Comparison of ENCODE assay signal across 8 mouse cellular contexts in the genomic region with DNA sequence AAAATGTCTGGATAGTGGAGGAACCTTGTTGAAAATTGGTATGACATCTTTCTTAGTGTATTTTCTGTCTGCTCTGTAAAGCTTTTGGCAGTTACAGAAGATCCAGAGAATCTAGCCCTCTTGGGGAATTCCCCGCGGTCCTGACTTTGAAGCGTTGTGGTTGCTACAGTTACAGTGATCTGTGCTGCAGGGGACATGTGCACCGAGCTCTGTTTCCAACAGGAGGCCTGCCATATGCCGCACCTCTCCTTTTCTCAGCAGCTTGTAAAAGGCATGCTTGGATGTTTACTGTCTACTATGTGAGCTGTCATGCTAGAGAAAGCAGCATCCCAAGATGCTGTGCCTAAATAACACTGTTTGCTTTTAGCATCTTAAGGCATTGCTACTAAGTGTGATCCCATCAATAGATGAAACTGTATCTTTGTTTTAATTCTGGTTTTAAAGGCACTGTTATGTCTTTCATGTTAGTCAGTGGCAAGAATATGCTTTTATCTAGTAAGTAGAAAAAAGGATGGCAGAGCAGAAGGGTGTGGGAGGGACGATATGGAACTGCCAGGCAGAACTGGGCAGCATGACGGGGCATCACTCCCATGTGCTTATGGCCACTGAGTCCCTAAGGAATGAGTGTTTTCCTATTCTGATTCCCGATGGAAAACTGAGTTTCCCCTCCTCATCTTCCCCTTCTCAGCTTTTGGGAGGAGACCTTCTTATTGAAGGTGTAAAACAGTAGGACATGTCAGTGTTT. TPM values are rescaled to one million over a fixed set of nuclear protein-coding genes. Genes with fewer than 3 reads are reported as not detected.
DNase-seq lines count a peak whose midpoint lies in the region; ATAC-seq and TF ChIP-seq lines count a peak whose summit lies in the region.

No protein-coding gene starts in this region.

- no peak for DNase-seq in kidney, adult 9 months
- DNase-seq in brain, embryonic 14.5 days (ENCODE audit: low read depth), result peak; percentile 93
- DNase-seq in frontal cortex, postnatal 36 days (ENCODE audit: low spot score in 2 of 2), result peak; percentile 46 to 73
- DNase-seq in left cerebral cortex, adult 9 months (ENCODE audit: low spot score in 2 of 2), result peak; percentile 31 to 62
- DNase-seq in right cerebral cortex, postnatal 4 days, result peak; percentile 40
- no peak for DNase-seq in heart, adult 8-10 months (ENCODE audit: low spot score)

- peaks cover 22% of the 10 kb centered on the region for H3K4me1 ChIP-seq in kidney, embryonic 15.5 days

- ATAC-seq in kidney, embryonic 15.5 days (replicated peaks; ENCODE audit: low FRiP score), result no peak
- ATAC-seq in megakaryocyte, adult 5-6 weeks (ENCODE audit: poor library complexity, severe bottlenecking), result no peak

- H3K4me3 ChIP-seq in kidney, embryonic 15.5 days (replicated peaks), result no peak overlapping the region

- H3K27me3 ChIP-seq in kidney, embryonic 15.5 days, result no peaks in the 10 kb centered on the region

- no peaks in the 10 kb centered on the region for H3K36me3 ChIP-seq in kidney, embryonic 15.5 days

- TF ChIP-seq POLR2A in brain, embryonic 14.5 days (IDR thresholded peaks at IDR 0.05; ENCODE audit: borderline replicate concordance, extremely low read depth, insufficient read depth, insufficient read length, poor library complexity, severe bottlenecking), result no peak

- no peak overlapping the region for H3K4me2 ChIP-seq in kidney, embryonic 15.5 days

- H3K27ac ChIP-seq in kidney, embryonic 15.5 days, result peak overlapping the region; percentile 2; the same call in 1 of the 2 replicates

- no peaks in the 10 kb centered on the region for H3K9me3 ChIP-seq in kidney, embryonic 15.5 days (replicated peaks)

- H3K9ac ChIP-seq in kidney, embryonic 15.5 days, result no peak overlapping the region

- WGBS in kidney, embryonic 15.5 days, result 51% methylated on average over 8 of the region's 8 CpGs

- TF ChIP-seq CTCF in brain, embryonic 14.5 days (IDR thresholded peaks at IDR 0.05; ENCODE audit: borderline replicate concordance, extremely low read depth, insufficient read depth, insufficient read length), result no peak

RNA-seq across cellular contexts. Expression of gene Rere, which starts 57.6 kb away (rescaled TPM):
- 35.1 and 36.5 TPM in 2 replicates for polyA plus RNA-seq in kidney, embryonic 15.5 days (2015; fragmentation: Nextera tagmentation; extraction: Ambion mirVana)
- 37.3 and 82.1 TPM in 2 replicates for polyA plus RNA-seq in brain, embryonic 14.5 days (2012; rRNA removed)
- total RNA-seq in megakaryocyte, adult 5-6 weeks (2015), result 60.3 and 65.8 TPM in 2 replicates
- total RNA-seq in megakaryocyte, adult 5-6 weeks (2017), result 16.3 and 19.1 TPM in 2 replicates
- 10 to 100 TPM; 34.8 to 57.6 (median 51.3) TPM for total RNA-seq in heart, adult 8-10 months (2022)

Comparison
In these comparisons a context has a peak if more than half of its experiments do, and no peak if none do; other contexts are left out.
1. DNase-seq: peak in brain, embryonic 14.5 days (single experiment), frontal cortex, postnatal 36 days (2 of 2), left cerebral cortex, adult 9 months (2 of 2) and right cerebral cortex, postnatal 4 days (single experiment); none in kidney, adult 9 months (single experiment) and heart, adult 8-10 months (single experiment).